Mouse (Mus musculus): ENCODE measurements around the gene Hrasls5.

Hrasls5 gene

GRCm38 (mm10) chr19:7606801-7607689 lies 5.3 kb upstream of the Hrasls5 start, which contains the start of gene Lgals12:
Lgals12 (minus strand) TSS chr19:7607193.
- CTCF ChIA-PET = interaction anchor here (0.6 kb wide), 1 partner anchor 15 kb away, joined by 3 read pairs; no protein-coding TSS in a partner anchor

GRCm38 (mm10) chr19:7607690-7608201 lies 4.6 kb upstream of the Hrasls5 start:
- CTCF ChIA-PET = no interaction called here

GRCm38 (mm10) chr19:7613151-7613550 lies 810 bp downstream of the Hrasls5 start:
- CTCF ChIA-PET = no interaction called here

- CTCF ChIA-PET = no interaction called here
These were observed 4.0 kb downstream of the Hrasls5 start for GRCm38 (mm10) chr19:7616231-7616930.

- CTCF ChIA-PET = no interaction called here
These were observed 4.7 kb downstream of the Hrasls5 start for GRCm38 (mm10) chr19:7617085-7617484.

GRCm38 (mm10) chr19:7617696-7618095 lies 5.4 kb downstream of the Hrasls5 start:
- CTCF ChIA-PET = interaction anchor here (0.5 to 0.6 kb wide), 2 partner anchors 78 to 124 kb away, joined by 3 to 4 read pairs; no protein-coding TSS in a partner anchor

- CTCF ChIA-PET = interaction anchor here (1.3 kb wide), 1 partner anchor 165 kb away, joined by 13 read pairs; no protein-coding TSS in a partner anchor
These were observed 20.7 kb downstream of the Hrasls5 start for GRCm38 (mm10) chr19:7633021-7633420.

- CTCF ChIA-PET = interaction anchor here (1.3 kb wide), 1 partner anchor 166 kb away, joined by 13 read pairs; no protein-coding TSS in a partner anchor
These were observed 21.4 kb downstream of the Hrasls5 start for GRCm38 (mm10) chr19:7633786-7634185.

GRCm38 (mm10) chr19:7648913-7649666 lies 36.7 kb downstream of the Hrasls5 start:
- CTCF ChIA-PET = interaction anchor here (0.8 kb wide), 1 partner anchor 51 kb away, joined by 4 read pairs; no protein-coding TSS in a partner anchor

- CTCF ChIA-PET = no interaction called here
These were observed 59.7 kb downstream of the Hrasls5 start for GRCm38 (mm10) chr19:7672033-7672432.

GRCm38 (mm10) chr19:7687988-7688387 lies 75.6 kb downstream of the Hrasls5 start:
- CTCF ChIA-PET = no interaction called here

Measured in spleen, embryonic (tissue).